Mouse (Mus musculus) left cerebral cortex, adult 18-20 months (tissue): ENCODE results near the gene Nptn. TPM values are rescaled to one million over a fixed set of nuclear protein-coding genes. Genes with fewer than 3 reads are reported as not detected.

Experiments used
- DNase-seq, 2 experiments: peaks; one replicate each; pipeline ENCODE4 v3.0.0; 2021 to 2022; ENCODE audit warnings: low spot score in 2 of 2, mixed read lengths in 1 of 2
- long read RNA-seq, 2 experiments: library from polyadenylated mRNA; stranded (forward); transcript quantifications; one replicate each; pipeline ENCODE4 v2.0.0; 2021
- total RNA-seq, 2 experiments: library from RNA; stranded (reverse); gene quantifications; 2 replicates each; pipeline ENCODE4 v1.2.3; 2021

The Nptn gene
- 100 to 1,000 TPM; 967 to 997 TPM for total RNA-seq
- long read RNA-seq, experiment 1, transcript Nptn-201 (8 exons, 2,024 nt), result major isoform, 26 of 53 reads
- long read RNA-seq, experiment 1, partial matches to known transcripts, result 5 of 53 reads
- long read RNA-seq, experiment 1, other reads (novel, unspliced or antisense), result 18 of 53 reads
- long read RNA-seq, experiment 2, transcript Nptn-201 (8 exons, 2,024 nt), result major isoform, 20 of 55 reads
- long read RNA-seq, experiment 2, partial matches to known transcripts, result 11 of 55 reads
- long read RNA-seq, experiment 2, other reads (novel, unspliced or antisense), result 20 of 55 reads

- DNase-seq, result peak; percentile 96 to 97
Observed at GRCm38 (mm10) chr9:58581958-58582540, at the start of gene Nptn. Gene Nptn, plus strand, starts transcription at chr9:58582240.

- no peak for DNase-seq
Observed at GRCm38 (mm10) chr9:58533322-58533721, 48.7 kb upstream of the Nptn start.

- peak; percentile 57 to 65 for DNase-seq
Observed at GRCm38 (mm10) chr9:58534766-58535165, 47.3 kb upstream of the Nptn start.

- peak in 1 of 2 experiments; percentile 22 for DNase-seq
Observed at GRCm38 (mm10) chr9:58535447-58536134, 46.4 kb upstream of the Nptn start.

- no peak for DNase-seq
Observed at GRCm38 (mm10) chr9:58537774-58538173, 44.3 kb upstream of the Nptn start.

- DNase-seq, result peak; percentile 40 to 70
Observed at GRCm38 (mm10) chr9:58539886-58540285, 42.2 kb upstream of the Nptn start.

GRCm38 (mm10) chr9:58541895-58542338 lies 40.1 kb upstream of the Nptn start:
- peak; percentile 66 to 67 for DNase-seq

GRCm38 (mm10) chr9:58544879-58545324 lies 37.1 kb upstream of the Nptn start:
- DNase-seq, result peak in 1 of 2 experiments; percentile 35

GRCm38 (mm10) chr9:58545428-58545827 lies 36.6 kb upstream of the Nptn start:
- no peak for DNase-seq

GRCm38 (mm10) chr9:58546630-58547360 lies 35.2 kb upstream of the Nptn start:
- DNase-seq, result peak in 1 of 2 experiments; percentile 50

- DNase-seq, result no peak
Observed at GRCm38 (mm10) chr9:58548897-58549296, 33.1 kb upstream of the Nptn start.

GRCm38 (mm10) chr9:58549694-58550093 lies 32.3 kb upstream of the Nptn start:
- no peak for DNase-seq

GRCm38 (mm10) chr9:58550928-58551327 lies 31.1 kb upstream of the Nptn start:
- no peak for DNase-seq

- DNase-seq, result no peak
Observed at GRCm38 (mm10) chr9:58552083-58552482, 30.0 kb upstream of the Nptn start.

GRCm38 (mm10) chr9:58554056-58554907 lies 27.8 kb upstream of the Nptn start:
- DNase-seq, result no peak

- peak; percentile 73 to 85 for DNase-seq
Observed at GRCm38 (mm10) chr9:58554908-58555684, 26.9 kb upstream of the Nptn start, which contains the start of gene Cd276. Gene Cd276, minus strand, starts transcription at chr9:58555437.

GRCm38 (mm10) chr9:58555685-58556414 lies 26.2 kb upstream of the Nptn start:
- no peak for DNase-seq

- DNase-seq, result no peak
Observed at GRCm38 (mm10) chr9:58556627-58557026, 25.4 kb upstream of the Nptn start.
